Mouse (Mus musculus) limb, embryonic 12.5 days (tissue): ENCODE measurements at regions not wholly inside any gene's neighbourhood (a gene's known extent, or its start where the extent isn't known, plus 50 kb on each side); places are given as distances from the start of the nearest gene placed in this dataset.

Experiments
- ATAC-seq: fragments of 200-750 bp; cut with Nextera tagmentation; 2 replicates; pipeline ENCODE4 v1.8.0; 2017; ENCODE audit warnings: low read depth, moderate TSS enrichment; ENCODE audit not compliant: insufficient number of reproducible peaks, insufficient read depth, low FRiP score, low TSS enrichment
- H3K27ac ChIP-seq: fragments of 300-500 bp; sonication (generic); 2 replicates; pipeline ENCODE4 v1.5.1; 2016; ENCODE audit warnings: mild to moderate bottlenecking, moderate library complexity
- H3K27me3 ChIP-seq: fragments of 300-500 bp; sonication (generic); 2 replicates; pipeline ENCODE4 v1.6.1; 2016; ENCODE audit warnings: mild to moderate bottlenecking, moderate library complexity
- H3K36me3 ChIP-seq: fragments of 300-500 bp; sonication (generic); 2 replicates; pipeline ENCODE4 v1.6.1; 2016; ENCODE audit warnings: mild to moderate bottlenecking, moderate library complexity
- H3K4me1 ChIP-seq: fragments of 300-500 bp; sonication (generic); replicated peaks from 2 replicates; pipeline ENCODE4 v1.6.1; 2016
- H3K4me2 ChIP-seq: fragments of 300-500 bp; sonication (generic); 2 replicates; pipeline ENCODE4 v1.6.1; 2016; ENCODE audit warnings: mild to moderate bottlenecking, moderate library complexity
- H3K4me3 ChIP-seq: fragments of 300-500 bp; sonication (generic); replicated peaks from 2 replicates; pipeline ENCODE4 v1.5.1; 2016; ENCODE audit warnings: mild to moderate bottlenecking
- H3K9ac ChIP-seq: fragments of 300-500 bp; sonication (generic); replicated peaks from 2 replicates; pipeline ENCODE4 v1.6.1; 2016; ENCODE audit warnings: mild to moderate bottlenecking, moderate library complexity
- H3K9me3 ChIP-seq: fragments of 300-500 bp; sonication (generic); 2 replicates; pipeline ENCODE4 v1.6.1; 2016; ENCODE audit warnings: mild to moderate bottlenecking, moderate library complexity
- WGBS: fragments of 180-500 bp; shearing (Covaris S2); methylation state at CpG from one replicate; pipeline ENCODE4 v1.1.7; 2016; 5-methylcytosine and 5-hydroxymethylcytosine counted together

- Histone ChIP-seq H3K9ac (no peak overlapping the region), H3K4me1 (0 out of 2 replicates have a peak, but pooled peaks cover 2% of the 10 kb centered on the region), H3K27ac (no peak overlapping the region), H3K9me3 (no peaks in the 10 kb centered on the region), H3K27me3 (no peaks in the 10 kb centered on the region), H3K4me2 (no peak overlapping the region), H3K36me3 (no peaks in the 10 kb centered on the region), H3K4me3 (no peak overlapping the region)
- 65% methylated on average over 5 of the region's 5 CpGs for WGBS
- no peak for ATAC-seq
Observed at GRCm38 (mm10) chr7:70300516-70300915, 66.0 kb downstream of the Nr2f2 start.

- ATAC-seq = no peak
- peaks cover 10% of the 10 kb centered on the region for H3K4me1 ChIP-seq
- no peaks in the 10 kb centered on the region for H3K36me3 ChIP-seq
- H3K9ac ChIP-seq = no peak overlapping the region
- H3K27ac ChIP-seq = no peak overlapping the region
- H3K4me2 ChIP-seq = no peak overlapping the region
- H3K27me3 ChIP-seq = peaks cover 53% of the 10 kb centered on the region
- no peak overlapping the region for H3K4me3 ChIP-seq
- H3K9me3 ChIP-seq = no peaks in the 10 kb centered on the region
- 93% methylated on average over 6 of the region's 6 CpGs for WGBS
Observed at GRCm38 (mm10) chr7:70291431-70291830, 75.1 kb downstream of the Nr2f2 start.

- no peak overlapping the region for H3K9ac ChIP-seq
- H3K36me3 ChIP-seq = no peaks in the 10 kb centered on the region
- no peak overlapping the region for H3K27ac ChIP-seq
- peaks cover 10% of the 10 kb centered on the region for H3K4me1 ChIP-seq
- no peak for ATAC-seq
- WGBS = 70% methylated on average over 8 of the region's 8 CpGs
- peaks cover 57% of the 10 kb centered on the region for H3K27me3 ChIP-seq
- no peak overlapping the region for H3K4me3 ChIP-seq
- H3K4me2 ChIP-seq = no peak overlapping the region
- no peaks in the 10 kb centered on the region for H3K9me3 ChIP-seq
Observed at GRCm38 (mm10) chr7:70290733-70291320, 75.7 kb downstream of the Nr2f2 start.

- ATAC-seq = no peak
- H3K27me3 ChIP-seq = peaks cover 62% of the 10 kb centered on the region
- H3K9ac ChIP-seq = no peak overlapping the region
Observed at GRCm38 (mm10) chr7:70290277-70290676, 76.3 kb downstream of the Nr2f2 start.

GRCm38 (mm10) chr7:70288621-70289020, 77.9 kb downstream of the Nr2f2 start:
- ATAC-seq = no peak
- Histone ChIP-seq H3K27ac (no peak overlapping the region), H3K36me3 (no peaks in the 10 kb centered on the region), H3K4me1 (peaks cover 10% of the 10 kb centered on the region), H3K4me2 (no peak overlapping the region), H3K9me3 (no peaks in the 10 kb centered on the region), H3K4me3 (no peak overlapping the region), H3K9ac (no peak overlapping the region), H3K27me3 (peaks cover 76% of the 10 kb centered on the region)
- 10% methylated on average over 5 of the region's 5 CpGs for WGBS

More at GRCm38 (mm10) chr7:70290277-70290676, 76.3 kb downstream of the Nr2f2 start:
- H3K4me3 ChIP-seq = no peak overlapping the region
- H3K27ac ChIP-seq = no peak overlapping the region
- H3K4me2 ChIP-seq = no peak overlapping the region
- 57% methylated on average over 6 of the region's 6 CpGs for WGBS
- no peaks in the 10 kb centered on the region for H3K9me3 ChIP-seq
- H3K36me3 ChIP-seq = no peaks in the 10 kb centered on the region
- peaks cover 10% of the 10 kb centered on the region for H3K4me1 ChIP-seq

GRCm38 (mm10) chr7:70287891-70288421, 78.6 kb downstream of the Nr2f2 start:
- under 1% methylated on average over 29 of the region's 29 CpGs for WGBS
- peaks cover 83% of the 10 kb centered on the region for H3K27me3 ChIP-seq
- ATAC-seq = no peak
- H3K9ac ChIP-seq = no peak overlapping the region
- no peak overlapping the region for H3K27ac ChIP-seq
- H3K4me1 ChIP-seq = peaks cover 10% of the 10 kb centered on the region
- H3K4me2 ChIP-seq = peak overlapping the region; percentile 52
- no peaks in the 10 kb centered on the region for H3K9me3 ChIP-seq
- H3K36me3 ChIP-seq = no peaks in the 10 kb centered on the region
- H3K4me3 ChIP-seq = peak overlapping the region; percentile 25

GRCm38 (mm10) chr7:70286836-70287355, 79.6 kb downstream of the Nr2f2 start:
- no peak for ATAC-seq
- H3K4me2 ChIP-seq = no peak overlapping the region
- WGBS = 6% methylated on average over 14 of the region's 14 CpGs

GRCm38 (mm10) chr7:70285344-70285743, 81.2 kb downstream of the Nr2f2 start:
- ATAC-seq = no peak

More at GRCm38 (mm10) chr7:70286836-70287355, 79.6 kb downstream of the Nr2f2 start:
- Histone ChIP-seq H3K4me3 (no peak overlapping the region), H3K9me3 (no peaks in the 10 kb centered on the region), H3K36me3 (no peaks in the 10 kb centered on the region), H3K4me1 (peaks cover 10% of the 10 kb centered on the region), H3K27me3 (peaks cover 93% of the 10 kb centered on the region), H3K9ac (no peak overlapping the region), H3K27ac (no peak overlapping the region)

GRCm38 (mm10) chr7:70283836-70284235, 82.7 kb downstream of the Nr2f2 start:
- WGBS = 13% methylated on average over 1 of the region's 1 CpGs
- Histone ChIP-seq H3K4me3 (no peak overlapping the region), H3K27ac (no peak overlapping the region), H3K9me3 (no peaks in the 10 kb centered on the region), H3K9ac (no peak overlapping the region), H3K4me1 (peaks cover 27% of the 10 kb centered on the region), H3K4me2 (no peak overlapping the region), H3K27me3 (peaks cover 93% of the 10 kb centered on the region), H3K36me3 (no peaks in the 10 kb centered on the region)
- ATAC-seq = no peak

More at GRCm38 (mm10) chr7:70285344-70285743, 81.2 kb downstream of the Nr2f2 start:
- Histone ChIP-seq H3K9me3 (no peaks in the 10 kb centered on the region), H3K27ac (no peak overlapping the region), H3K36me3 (no peaks in the 10 kb centered on the region), H3K27me3 (peaks cover 95% of the 10 kb centered on the region), H3K4me3 (no peak overlapping the region), H3K9ac (no peak overlapping the region), H3K4me2 (no peak overlapping the region), H3K4me1 (peaks cover 22% of the 10 kb centered on the region)
- 7% methylated on average over 3 of the region's 3 CpGs for WGBS

- WGBS = 8% methylated on average over 4 of the region's 4 CpGs
- Histone ChIP-seq H3K4me2 (no peak overlapping the region), H3K9ac (no peak overlapping the region), H3K4me1 (peaks cover 24% of the 10 kb centered on the region), H3K36me3 (no peaks in the 10 kb centered on the region), H3K27ac (no peak overlapping the region), H3K9me3 (no peaks in the 10 kb centered on the region), H3K27me3 (peaks cover 91% of the 10 kb centered on the region), H3K4me3 (no peak overlapping the region)
- ATAC-seq = no peak
Observed at GRCm38 (mm10) chr7:70283166-70283565, 83.4 kb downstream of the Nr2f2 start.

- Histone ChIP-seq H3K27me3 (peaks cover 85% of the 10 kb centered on the region), H3K4me3 (no peak overlapping the region), H3K36me3 (no peaks in the 10 kb centered on the region), H3K27ac (no peak overlapping the region), H3K4me2 (no peak overlapping the region), H3K9me3 (no peaks in the 10 kb centered on the region), H3K4me1 (peaks cover 17% of the 10 kb centered on the region), H3K9ac (no peak overlapping the region)
- under 1% methylated on average over 11 of the region's 11 CpGs for WGBS
- ATAC-seq = no peak
Observed at GRCm38 (mm10) chr7:70281891-70282515, 84.5 kb downstream of the Nr2f2 start.
